Mouse (Mus musculus) spleen, adult 12 weeks (tissue): ENCODE data around the gene Elavl2.

ENCODE experiments used
- DNase-seq: peaks from one replicate; pipeline ENCODE4 v3.0.0; 2022; ENCODE audit warnings: low spot score

Elavl2 gene

DNA sequence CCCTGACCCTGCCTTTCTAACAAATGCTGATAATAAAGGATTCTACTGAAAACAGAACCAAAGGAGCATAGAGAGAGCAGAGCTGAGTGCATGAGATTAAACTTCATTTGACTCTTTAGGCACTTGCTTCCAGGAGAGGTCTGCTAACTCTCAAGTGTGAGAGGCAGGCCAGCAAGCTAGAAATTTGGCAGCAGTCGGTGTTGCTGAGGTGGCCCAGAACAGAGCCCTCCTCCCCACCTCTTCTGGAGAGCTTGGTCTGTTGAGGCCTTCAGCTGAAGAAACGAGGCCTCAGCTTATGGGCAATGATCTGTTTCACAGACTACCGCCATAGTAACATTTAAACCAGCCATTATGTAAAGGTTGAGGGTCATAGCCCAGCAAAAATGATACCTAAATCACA lies 186.7 kb downstream of the Elavl2 start:
- no peak for DNase-seq

DNA sequence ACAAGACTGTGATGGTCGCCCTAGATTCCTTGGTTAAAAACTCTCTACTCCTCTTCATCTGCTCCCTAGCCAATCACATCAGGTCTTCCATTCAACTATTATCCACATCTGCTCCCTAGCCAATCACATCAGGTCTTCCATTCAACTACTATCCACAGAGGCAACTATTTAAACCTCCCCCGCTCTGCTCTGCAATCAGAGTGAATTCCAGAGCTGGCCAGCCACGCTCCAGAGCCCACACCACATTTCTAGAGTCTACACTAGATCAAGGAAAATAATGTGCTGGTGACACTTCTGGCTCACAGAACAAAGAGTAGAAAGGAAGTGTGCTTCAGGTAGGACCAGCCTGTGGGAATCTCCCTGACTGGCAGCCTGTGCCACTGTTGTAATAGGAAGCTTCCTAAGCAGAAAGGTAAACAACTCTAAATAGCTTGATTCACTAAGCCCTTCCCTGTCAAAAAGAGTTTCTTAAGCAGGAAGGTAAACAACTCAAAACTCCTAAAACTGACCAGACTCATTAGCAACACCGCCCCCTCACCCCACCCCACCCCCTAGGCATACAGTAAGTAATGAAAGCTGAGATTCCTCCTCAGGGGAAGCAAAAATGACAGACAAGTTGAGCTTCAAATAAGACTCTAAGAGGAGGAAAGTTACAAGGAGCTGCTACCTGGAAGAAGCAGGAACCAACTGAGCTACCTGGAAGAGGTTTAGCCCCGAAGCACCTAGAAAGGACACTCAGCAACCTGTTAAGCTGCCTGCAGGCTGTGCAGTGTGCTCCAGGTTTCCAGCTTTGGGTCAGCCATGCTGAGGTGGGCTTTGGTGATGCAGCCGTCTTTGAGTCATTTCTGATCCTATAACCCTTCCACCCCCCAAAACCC lies 191.9 kb downstream of the Elavl2 start:
- DNase-seq = no peak
